Mouse (Mus musculus): ENCODE results near the gene Dop1b. TPM values are rescaled to one million over a fixed set of nuclear protein-coding genes. Genes with fewer than 3 reads are reported as not detected.

Gene Dop1b
- total RNA-seq, 1 experiment = 11.6 TPM

- Histone ChIP-seq H3K36me3 (ENCODE audit: control insufficient read depth, insufficient read depth, low read length, poor library complexity, severe bottlenecking) (peaks cover 9% of the 10 kb centered on the region; the same call in 1 of the 2 replicates), H3K4me3 (ENCODE audit: insufficient read depth in 1 of 2, low read depth in 1 of 2, low read length in 2 of 2, poor library complexity in 1 of 2, severe bottlenecking in 1 of 2) (no peak overlapping the region), H3K9me3 (ENCODE audit: control insufficient read depth, insufficient read depth, low read depth, low read length) (no peaks in the 10 kb centered on the region), H3K9ac (ENCODE audit: insufficient read depth, low read depth, low read length, poor library complexity, severe bottlenecking) (no peak overlapping the region), H3K27ac (ENCODE audit: insufficient read depth, low read depth, low read length, poor library complexity, severe bottlenecking) (no peak overlapping the region), H3K4me1 (ENCODE audit: control insufficient read depth in 2 of 2, insufficient read depth in 2 of 2, low read length in 2 of 2, poor library complexity in 1 of 2) (peaks cover 1 to 12% of the 10 kb centered on the region in 2 experiments; a peak in 2 of 4 replicates)
- DNase-seq (ENCODE audit: low read depth, low spot score) = no peak
- in situ Hi-C loops (cut with MboI; ENCODE audit: low sequenced_read_pairs in 2 of 2, unreplicated experiment in 2 of 2) = loop anchor here (10.0 kb wide), 2 partner anchors 88 to 98 kb away; no protein-coding TSS in a partner anchor
- TF ChIP-seq ZC3H11A (IDR thresholded peaks at IDR 0.05; ENCODE audit: borderline replicate concordance, low read depth, low read length) (no peak), MAFK (IDR thresholded peaks at IDR 0.05; ENCODE audit: insufficient read depth, low read depth, low read length) (no peak), CHD2 (IDR thresholded peaks at IDR 0.05; ENCODE audit: low read depth, low read length) (no peak), HCFC1 (IDR thresholded peaks at IDR 0.05; ENCODE audit: borderline replicate concordance, insufficient read depth, low read length) (no peak)
Observed at GRCm38 (mm10) chr16:93686421-93686820, 25.3 kb upstream of the Dop1b start.

- Histone ChIP-seq H3K27ac (ENCODE audit: insufficient read depth, low read depth, low read length, poor library complexity, severe bottlenecking) (no peak overlapping the region), H3K9me3 (ENCODE audit: control insufficient read depth, insufficient read depth, low read depth, low read length) (no peaks in the 10 kb centered on the region), H3K4me1 (ENCODE audit: control insufficient read depth in 2 of 2, insufficient read depth in 2 of 2, low read length in 2 of 2, poor library complexity in 1 of 2) (peaks cover 1 to 11% of the 10 kb centered on the region in 2 experiments; a peak in 2 of 4 replicates), H3K36me3 (ENCODE audit: control insufficient read depth, insufficient read depth, low read length, poor library complexity, severe bottlenecking) (peaks cover 9% of the 10 kb centered on the region; the same call in 1 of the 2 replicates), H3K9ac (ENCODE audit: insufficient read depth, low read depth, low read length, poor library complexity, severe bottlenecking) (no peak overlapping the region), H3K4me3 (ENCODE audit: insufficient read depth in 1 of 2, low read depth in 1 of 2, low read length in 2 of 2, poor library complexity in 1 of 2, severe bottlenecking in 1 of 2) (no peak overlapping the region)
- no peak for DNase-seq (ENCODE audit: low read depth, low spot score)
- TF ChIP-seq ZNF384 (IDR thresholded peaks at IDR 0.05; ENCODE audit: low read depth, low read length) (no peak), MAFK (IDR thresholded peaks at IDR 0.05; ENCODE audit: insufficient read depth, low read depth, low read length) (no peak), CHD2 (IDR thresholded peaks at IDR 0.05; ENCODE audit: low read depth, low read length) (no peak), ZC3H11A (IDR thresholded peaks at IDR 0.05; ENCODE audit: borderline replicate concordance, low read depth, low read length) (no peak), HCFC1 (IDR thresholded peaks at IDR 0.05; ENCODE audit: borderline replicate concordance, insufficient read depth, low read length) (no peak)
- in situ Hi-C loops (cut with MboI; ENCODE audit: low sequenced_read_pairs in 2 of 2, unreplicated experiment in 2 of 2) = loop anchor here (10.0 kb wide), 2 partner anchors 88 to 98 kb away; no protein-coding TSS in a partner anchor
Observed at GRCm38 (mm10) chr16:93686945-93687344, 24.8 kb upstream of the Dop1b start.

DNA sequence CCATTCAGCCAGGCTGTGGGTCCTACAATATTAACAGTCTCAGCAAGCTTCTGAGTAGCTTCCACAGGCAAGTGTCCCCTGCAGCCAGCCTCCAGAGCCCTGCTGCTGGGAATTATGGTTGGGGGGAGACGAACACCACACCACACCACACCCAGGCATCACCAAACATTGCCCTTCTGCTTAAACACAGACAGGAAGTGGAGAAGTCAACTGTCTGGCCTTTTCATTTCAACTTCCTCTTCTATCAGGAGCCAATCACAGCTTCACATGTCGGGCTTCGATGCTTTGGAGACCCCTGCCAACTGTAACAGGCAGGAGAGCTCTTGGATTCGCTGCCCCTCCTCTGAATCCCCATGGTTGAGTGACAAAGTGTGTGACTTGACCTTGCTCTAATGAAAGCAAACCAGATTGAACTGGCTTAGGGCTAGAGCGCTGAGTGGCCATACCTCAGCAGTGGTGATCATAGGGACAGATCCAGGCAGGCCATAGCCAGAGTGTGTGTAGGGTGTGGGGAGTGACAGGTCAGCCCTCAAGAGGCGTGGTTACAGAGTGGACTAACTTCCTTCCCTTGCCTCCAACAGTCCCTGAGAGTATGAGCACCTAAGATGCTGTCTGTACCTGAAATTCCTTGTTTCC, 20.4 kb upstream of the Dop1b start:
- DNase-seq (ENCODE audit: low read depth, low spot score) = no peak
- no peak overlapping the region for H3K4me3 ChIP-seq (ENCODE audit: insufficient read depth in 1 of 2, low read depth in 1 of 2, low read length in 2 of 2, poor library complexity in 1 of 2, severe bottlenecking in 1 of 2)
- no peaks in the 10 kb centered on the region for H3K9me3 ChIP-seq (ENCODE audit: control insufficient read depth, insufficient read depth, low read depth, low read length)
- H3K36me3 ChIP-seq (ENCODE audit: control insufficient read depth, insufficient read depth, low read length, poor library complexity, severe bottlenecking) = peaks cover 6% of the 10 kb centered on the region; the same call in 1 of the 2 replicates
- peaks cover 0 to 7% of the 10 kb centered on the region in 2 experiments; a peak in 1 of 4 replicates for H3K4me1 ChIP-seq (ENCODE audit: control insufficient read depth in 2 of 2, insufficient read depth in 2 of 2, low read length in 2 of 2, poor library complexity in 1 of 2)
- TF ChIP-seq ZNF384 (IDR thresholded peaks at IDR 0.05; ENCODE audit: low read depth, low read length) = no peak
- TF ChIP-seq HCFC1 (IDR thresholded peaks at IDR 0.05; ENCODE audit: borderline replicate concordance, insufficient read depth, low read length) = no peak
- no peak for TF ChIP-seq ZC3H11A (IDR thresholded peaks at IDR 0.05; ENCODE audit: borderline replicate concordance, low read depth, low read length)
- no peak for TF ChIP-seq MAFK (IDR thresholded peaks at IDR 0.05; ENCODE audit: insufficient read depth, low read depth, low read length)
- no peak for TF ChIP-seq CHD2 (IDR thresholded peaks at IDR 0.05; ENCODE audit: low read depth, low read length)
- no peak overlapping the region for H3K27ac ChIP-seq (ENCODE audit: insufficient read depth, low read depth, low read length, poor library complexity, severe bottlenecking)
- no peak overlapping the region for H3K9ac ChIP-seq (ENCODE audit: insufficient read depth, low read depth, low read length, poor library complexity, severe bottlenecking)
- in situ Hi-C loops (cut with MboI; ENCODE audit: low sequenced_read_pairs in 2 of 2, unreplicated experiment in 2 of 2) = no loop called here

- Histone ChIP-seq H3K9ac (ENCODE audit: insufficient read depth, low read depth, low read length, poor library complexity, severe bottlenecking) (no peak overlapping the region), H3K36me3 (ENCODE audit: control insufficient read depth, insufficient read depth, low read length, poor library complexity, severe bottlenecking) (peaks cover 3% of the 10 kb centered on the region; the same call in 1 of the 2 replicates), H3K4me1 (ENCODE audit: control insufficient read depth in 2 of 2, insufficient read depth in 2 of 2, low read length in 2 of 2, poor library complexity in 1 of 2) (peaks cover 0 to 6% of the 10 kb centered on the region in 2 experiments; a peak in 1 of 4 replicates), H3K4me3 (ENCODE audit: insufficient read depth in 1 of 2, low read depth in 1 of 2, low read length in 2 of 2, poor library complexity in 1 of 2, severe bottlenecking in 1 of 2) (no peak overlapping the region), H3K27ac (ENCODE audit: insufficient read depth, low read depth, low read length, poor library complexity, severe bottlenecking) (no peak overlapping the region), H3K9me3 (ENCODE audit: control insufficient read depth, insufficient read depth, low read depth, low read length) (no peaks in the 10 kb centered on the region)
- TF ChIP-seq CHD2 (IDR thresholded peaks at IDR 0.05; ENCODE audit: low read depth, low read length) (no peak), MAFK (IDR thresholded peaks at IDR 0.05; ENCODE audit: insufficient read depth, low read depth, low read length) (no peak), ZC3H11A (IDR thresholded peaks at IDR 0.05; ENCODE audit: borderline replicate concordance, low read depth, low read length) (no peak), HCFC1 (IDR thresholded peaks at IDR 0.05; ENCODE audit: borderline replicate concordance, insufficient read depth, low read length) (no peak), ZNF384 (IDR thresholded peaks at IDR 0.05; ENCODE audit: low read depth, low read length) (no peak)
- no peak for DNase-seq (ENCODE audit: low read depth, low spot score)
- in situ Hi-C loops (cut with MboI; ENCODE audit: low sequenced_read_pairs in 2 of 2, unreplicated experiment in 2 of 2) = no loop called here
Observed at GRCm38 (mm10) chr16:93692744-93693143, 19.0 kb upstream of the Dop1b start.

Measured in ES-E14 (cell line).